Mouse (Mus musculus) brain, embryonic 14.5 days (tissue): ENCODE results near the gene Zfp365.

Source experiments
- CTCF ChIP-seq: fragments of 200-500 bp; IDR thresholded peaks from 2 replicates; pipeline ENCODE4 v1.5.1; 2012; ENCODE audit warnings: inconsistent platforms, mild to moderate bottlenecking, moderate library complexity, borderline replicate concordance; ENCODE audit not compliant: insufficient read depth, insufficient read length; ENCODE audit errors: extremely low read depth
- POLR2A ChIP-seq: fragments of 200-500 bp; IDR thresholded peaks from 2 replicates; pipeline ENCODE4 v1.6.1; 2012; ENCODE audit warnings: mild to moderate bottlenecking, inconsistent platforms, borderline replicate concordance; ENCODE audit not compliant: poor library complexity, insufficient read depth, insufficient read length, severe bottlenecking; ENCODE audit errors: extremely low read depth

DNA sequence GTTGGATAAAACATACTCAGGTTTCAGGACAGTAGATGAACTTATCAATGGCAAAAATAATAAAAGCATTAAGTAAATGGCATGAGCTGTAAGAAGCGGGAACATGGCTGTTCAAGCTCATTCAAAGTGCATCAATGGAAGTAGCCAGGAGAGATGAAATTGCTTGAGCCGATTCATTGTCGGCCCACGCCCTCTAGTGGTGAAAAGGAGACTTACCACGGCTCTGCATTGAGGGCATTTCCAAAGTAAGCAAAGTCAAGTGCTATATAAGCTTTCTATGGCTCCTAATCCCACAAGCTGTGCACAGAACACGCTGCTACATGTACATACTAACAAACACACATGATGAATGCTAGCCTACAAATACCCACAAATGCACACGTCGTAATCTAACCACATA, 53.6 kb downstream of the Zfp365 start:
- peak; percentile 95 for TF ChIP-seq CTCF
- TF ChIP-seq POLR2A = no peak
